Mouse (Mus musculus) adrenal gland, adult 18-20 months (tissue): Measurements from ENCODE around the gene Lmnb2. TPM values are rescaled to one million over a fixed set of nuclear protein-coding genes. Genes with fewer than 3 reads are reported as not detected.
A peak's percentile ranks its signal among the peaks of the same experiment; 100 is the strongest.

Experiments
- DNase-seq, 2 experiments: peaks; one replicate each; pipeline ENCODE4 v3.0.0; 2021 to 2022; ENCODE audit warnings: low spot score in 2 of 2
- total RNA-seq, 2 experiments: library from RNA; stranded (reverse); gene quantifications; 1 replicate in 1 of 2; 2 replicates in 1 of 2; pipeline ENCODE4 v1.2.3; 2021

Gene Lmnb2
- total RNA-seq, 2 experiments from 2014 or later = 14.1 to 15.2 TPM

DNA sequence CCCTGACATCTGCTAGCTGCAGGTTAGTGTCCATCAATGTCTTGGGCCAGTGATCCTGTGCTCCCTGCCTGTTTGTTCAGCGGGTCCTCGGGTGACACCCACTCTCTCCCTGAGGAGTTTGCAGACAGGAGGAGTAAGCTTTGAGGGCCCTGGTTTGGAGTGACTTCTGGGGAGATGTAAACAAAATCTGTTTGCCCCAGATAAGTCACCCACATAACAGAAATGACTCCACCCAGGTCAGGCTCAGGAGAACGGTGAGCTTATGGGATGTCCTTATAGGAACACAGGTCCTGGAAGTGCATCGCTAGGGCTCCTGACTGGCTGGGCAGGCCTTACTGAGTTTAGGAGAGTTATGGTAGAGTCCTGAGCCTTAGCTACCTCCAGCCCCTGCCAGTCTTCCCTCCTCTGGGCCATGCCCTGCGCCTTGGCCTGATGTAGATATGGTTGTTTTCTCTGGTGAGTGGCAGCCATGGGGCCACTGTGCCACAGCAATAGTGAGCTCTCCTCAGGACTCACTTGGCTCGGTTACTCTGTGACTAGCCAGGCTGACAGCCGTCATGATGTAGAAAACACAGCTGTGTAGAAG is 59.6 kb downstream of the Lmnb2 start:
- no peak for DNase-seq

DNA sequence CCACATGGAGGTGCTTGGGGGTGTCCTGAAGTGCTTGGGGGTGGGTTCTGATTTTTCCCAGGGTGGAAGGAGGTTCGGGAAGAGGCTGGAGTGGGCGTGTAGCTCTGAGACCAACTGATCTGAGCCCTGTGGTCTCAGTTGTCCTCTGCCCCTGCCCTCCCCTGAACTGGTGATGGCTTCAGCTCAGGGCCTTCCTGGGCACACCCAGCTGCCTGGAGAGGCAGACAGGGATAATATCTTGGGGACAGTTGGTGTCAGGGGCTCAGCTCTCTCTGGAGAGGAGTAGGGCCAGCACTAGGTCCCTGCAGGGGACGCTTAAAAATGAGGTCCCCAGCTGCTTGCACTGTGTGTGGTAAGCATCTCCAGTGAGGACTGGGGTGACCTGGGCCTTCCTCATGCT is 60.2 kb downstream of the Lmnb2 start:
- DNase-seq = no peak

GRCm38 (mm10) chr10:80857386-80857785 is 60.7 kb downstream of the Lmnb2 start:
- no peak for DNase-seq

DNA sequence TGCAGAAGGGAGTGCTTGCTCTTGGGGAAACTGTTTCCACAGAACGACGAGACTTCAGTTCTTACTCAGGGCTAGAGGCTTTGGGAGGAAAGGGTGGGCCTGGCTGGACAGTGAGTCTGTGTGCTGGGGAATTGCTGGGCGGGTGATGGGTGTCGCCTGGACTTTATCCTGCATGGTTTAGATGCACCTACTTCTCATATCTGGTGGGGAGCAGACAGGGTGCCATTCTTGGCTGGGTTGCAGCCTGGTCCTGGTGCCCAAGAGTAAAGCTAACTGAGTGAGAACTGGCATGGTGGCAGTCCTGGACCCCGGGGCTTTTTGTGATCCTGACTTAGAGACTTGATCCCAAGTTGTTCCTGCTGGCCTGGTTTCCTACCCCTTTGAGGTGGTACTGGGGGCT is 61.1 kb downstream of the Lmnb2 start:
- no peak for DNase-seq

GRCm38 (mm10) chr10:80856267-80856666 is 61.8 kb downstream of the Lmnb2 start:
- DNase-seq = no peak

GRCm38 (mm10) chr10:80855749-80856073 is 62.3 kb downstream of the Lmnb2 start:
- no peak for DNase-seq

DNA sequence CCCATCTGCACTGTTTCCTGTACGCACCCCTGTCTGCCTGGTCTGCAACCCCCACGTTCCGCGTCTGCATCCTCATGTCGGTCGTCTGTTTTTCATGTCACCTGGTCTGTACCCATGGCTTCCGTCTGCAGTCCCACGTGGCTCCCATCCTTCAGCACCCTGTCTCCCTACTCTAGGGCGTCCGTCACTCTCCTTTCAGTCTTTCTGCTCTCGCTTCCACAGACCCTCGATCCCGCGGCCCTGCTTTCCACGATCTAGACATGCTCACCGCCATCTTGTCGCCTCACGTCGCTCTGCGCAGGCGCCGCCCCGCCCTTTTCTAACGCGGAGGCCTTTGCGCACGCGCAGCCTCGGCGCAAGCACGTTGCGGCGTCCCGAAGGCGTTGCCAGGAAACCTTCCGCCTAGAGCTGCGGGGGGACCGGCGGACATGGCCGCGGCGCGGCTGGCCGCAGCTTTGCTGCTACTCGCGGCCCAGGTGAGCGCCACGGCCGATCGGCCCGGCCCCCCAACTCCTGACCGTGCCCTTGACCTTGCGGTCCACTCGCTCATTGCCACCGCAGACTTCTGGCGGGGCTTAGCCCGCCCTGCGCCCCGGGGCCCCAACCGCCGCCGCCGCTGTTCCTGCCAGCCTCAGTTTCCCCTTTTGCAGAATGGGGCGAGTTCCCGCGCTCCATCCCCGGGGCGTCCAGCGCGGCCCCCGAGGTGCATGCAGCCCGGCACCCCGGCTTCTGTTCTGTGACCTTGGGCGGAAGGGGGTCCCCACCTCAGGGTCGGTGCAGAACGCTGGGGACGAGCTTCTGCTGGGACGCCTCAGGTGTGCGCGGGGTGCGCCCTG is 62.9 kb downstream of the Lmnb2 start, which contains the start of the genes Lsm7 and Sppl2b:
Gene Lsm7, minus strand, starts transcription at position 297 of the 836 bp plus-strand sequence.
Gene Sppl2b, plus strand, starts transcription at position 363 of the 836 bp plus-strand sequence.
- peak; percentile 99 for DNase-seq

Other genes with a start within 250 kb of the Lmnb2 start
- 100 to 1,000 TPM; 162 to 331 TPM for gene Mknk2, start 240.1 kb downstream of the Lmnb2 start, total RNA-seq
- gene Mob3a, start 216.3 kb downstream of the Lmnb2 start, total RNA-seq = 10 to 100 TPM; 16.1 to 29.6 TPM
- 10 to 100 TPM; 11.0 to 18.0 TPM for gene Izumo4, start 216.1 kb downstream of the Lmnb2 start, total RNA-seq
- 100 to 1,000 TPM in 1 of 2 experiments, 10 to 100 TPM in 1; 97.1 to 104 TPM for gene Ap3d1, start 176.0 kb downstream of the Lmnb2 start, total RNA-seq
- 10 to 100 TPM; 61.0 to 66.4 TPM for gene Dot1l, start 163.0 kb downstream of the Lmnb2 start, total RNA-seq
- 10 to 100 TPM; 47.8 to 50.5 TPM for gene Sf3a2, start 120.0 kb downstream of the Lmnb2 start, total RNA-seq
- gene Plekhj1, start 119.6 kb downstream of the Lmnb2 start, total RNA-seq = 10 to 100 TPM; 69.0 to 87.2 TPM
- 1 to 10 TPM in 1 of 2 experiments, under 1 TPM in 1; 0.83 to 1.5 TPM for gene Amh, start 113.0 kb downstream of the Lmnb2 start, total RNA-seq
- 1 to 10 TPM; 4.0 to 7.3 TPM for gene Jsrp1, start 104.7 kb downstream of the Lmnb2 start, total RNA-seq
- gene Oaz1, start 91.6 kb downstream of the Lmnb2 start, total RNA-seq = 100 to 1,000 TPM; 903 to 981 TPM
- gene Lingo3, start 74.2 kb downstream of the Lmnb2 start, total RNA-seq = 1 to 10 TPM; 4.1 to 6.3 TPM
- 10 to 100 TPM; 22.9 to 34.3 TPM for gene Lsm7, start 63.0 kb downstream of the Lmnb2 start, total RNA-seq
- gene Sppl2b, start 63.0 kb downstream of the Lmnb2 start, total RNA-seq = 10 to 100 TPM; 24.0 to 28.3 TPM
- gene Tmprss9, start 46.4 kb downstream of the Lmnb2 start, total RNA-seq = under 1 TPM; 0.10 to 0.13 TPM
- gene Timm13, start 17.3 kb downstream of the Lmnb2 start, total RNA-seq = 100 to 1,000 TPM; 208 to 219 TPM
- gene Gadd45b, start 11.8 kb upstream of the Lmnb2 start, total RNA-seq = 10 to 100 TPM; 34.1 to 75.0 TPM
- gene Gng7, start 96.7 kb upstream of the Lmnb2 start, total RNA-seq = 10 to 100 TPM in 1 of 2 experiments, 1 to 10 TPM in 1; 7.0 to 11.1 TPM
- gene Diras1, start 107.4 kb upstream of the Lmnb2 start, total RNA-seq = 1 to 10 TPM; 1.7 to 1.8 TPM
- gene Slc39a3, start 119.2 kb upstream of the Lmnb2 start, total RNA-seq = 10 to 100 TPM; 25.6 to 44.1 TPM
- gene Sgta, start 141.9 kb upstream of the Lmnb2 start, total RNA-seq = 100 to 1,000 TPM; 220 to 229 TPM
- gene Thop1, start 151.8 kb upstream of the Lmnb2 start, total RNA-seq = 10 to 100 TPM; 34.0 to 64.4 TPM
- 1 to 10 TPM in 1 of 2 experiments, under 1 TPM in 1; 0.93 to 1.3 TPM for gene Creb3l3, start 180.6 kb upstream of the Lmnb2 start, total RNA-seq
- 100 to 1,000 TPM; 165 to 179 TPM for gene Map2k2, start 187.7 kb upstream of the Lmnb2 start, total RNA-seq
- gene Zbtb7a, start 217.0 kb upstream of the Lmnb2 start, total RNA-seq = 10 to 100 TPM; 65.3 to 84.8 TPM
- gene Pias4, start 249.7 kb upstream of the Lmnb2 start, total RNA-seq = 10 to 100 TPM; 27.3 to 29.7 TPM